Comparison of ENCODE assay signal across 8 mouse cellular contexts in genomic region chr14:55091209-55091865, GRCm38 (mm10). TPM values are rescaled to one million over a fixed set of nuclear protein-coding genes. Genes with fewer than 3 reads are reported as not detected.
DNase-seq lines count a peak whose midpoint lies in the region; ATAC-seq and TF ChIP-seq lines count a peak whose summit lies in the region.

No protein-coding gene starts in this region.

- WGBS in heart, embryonic 15.5 days, result 6% methylated on average over 34 of the region's 34 CpGs
- 4% methylated on average over 34 of the region's 34 CpGs for WGBS in hindbrain, embryonic 14.5 days
- WGBS in midbrain, embryonic 11.5 days, result 4% methylated on average over 34 of the region's 34 CpGs

- H3K4me3 ChIP-seq in heart, embryonic 15.5 days, result peak overlapping the region; percentile 72
- peak overlapping the region; percentile 94 for H3K4me3 ChIP-seq in E14TG2a.4 (replicated peaks; ENCODE audit: low read length)
- H3K4me3 ChIP-seq in hindbrain, embryonic 14.5 days (replicated peaks; ENCODE audit: low read length), result peak overlapping the region; percentile 57
- peak overlapping the region; percentile 69 for H3K4me3 ChIP-seq in midbrain, embryonic 11.5 days (ENCODE audit: low read depth, low read length)

- no peak for ATAC-seq in heart, embryonic 15.5 days (replicated peaks; ENCODE audit: insufficient number of reproducible peaks, insufficient read depth, low FRiP score, low read depth)
- peak; percentile 19; the same call in 1 of the 2 replicates for ATAC-seq in hindbrain, embryonic 14.5 days (ENCODE audit: low FRiP score)
- ATAC-seq in midbrain, embryonic 11.5 days (ENCODE audit: low FRiP score), result peak; percentile 12; the same call in 1 of the 2 replicates
- no peak for ATAC-seq in megakaryocyte-erythroid progenitor cell, adult 5-6 weeks (replicated peaks; ENCODE audit: low FRiP score, low TSS enrichment, poor library complexity, severe bottlenecking)

- H3K36me3 ChIP-seq in heart, embryonic 15.5 days, result no peaks in the 10 kb centered on the region
- H3K36me3 ChIP-seq in E14TG2a.4 (ENCODE audit: insufficient read depth, low read length), result peaks cover 14% of the 10 kb centered on the region; the same call in 1 of the 2 replicates
- no peaks in the 10 kb centered on the region for H3K36me3 ChIP-seq in hindbrain, embryonic 14.5 days (replicated peaks; ENCODE audit: control insufficient read depth, insufficient read depth)
- no peaks in the 10 kb centered on the region for H3K36me3 ChIP-seq in midbrain, embryonic 11.5 days (ENCODE audit: control insufficient read depth, insufficient read depth, low read length)

- H3K4me2 ChIP-seq in heart, embryonic 15.5 days, result peak overlapping the region; percentile 73
- H3K4me2 ChIP-seq in hindbrain, embryonic 14.5 days (replicated peaks), result peak overlapping the region; percentile 87
- H3K4me2 ChIP-seq in midbrain, embryonic 11.5 days, result peak overlapping the region; percentile 80

- H3K27ac ChIP-seq in heart, embryonic 15.5 days, result peak overlapping the region; percentile 54
- H3K27ac ChIP-seq in hindbrain, embryonic 14.5 days, result peak overlapping the region; percentile 93
- H3K27ac ChIP-seq in midbrain, embryonic 11.5 days (ENCODE audit: low read depth, low read length), result peak overlapping the region; percentile 85

- H3K4me1 ChIP-seq in heart, embryonic 15.5 days (replicated peaks), result peaks cover 43% of the 10 kb centered on the region
- peaks cover 87% of the 10 kb centered on the region for H3K4me1 ChIP-seq in E14TG2a.4 (replicated peaks; ENCODE audit: low read depth, low read length)
- H3K4me1 ChIP-seq in hindbrain, embryonic 14.5 days (replicated peaks; ENCODE audit: control insufficient read depth, insufficient read depth, low read length), result peaks cover 50% of the 10 kb centered on the region
- peaks cover 25% of the 10 kb centered on the region for H3K4me1 ChIP-seq in midbrain, embryonic 11.5 days (ENCODE audit: control insufficient read depth, insufficient read depth, low read length)

- H3K9me3 ChIP-seq in heart, embryonic 15.5 days (replicated peaks), result no peaks in the 10 kb centered on the region
- H3K9me3 ChIP-seq in E14TG2a.4 (ENCODE audit: low read length), result no peaks in the 10 kb centered on the region
- no peaks in the 10 kb centered on the region for H3K9me3 ChIP-seq in hindbrain, embryonic 14.5 days (ENCODE audit: control insufficient read depth, low read length)
- H3K9me3 ChIP-seq in midbrain, embryonic 11.5 days (ENCODE audit: control insufficient read depth, low read length), result no peaks in the 10 kb centered on the region

- peak overlapping the region; percentile 56 for H3K9ac ChIP-seq in heart, embryonic 15.5 days
- peak overlapping the region; percentile 85 for H3K9ac ChIP-seq in hindbrain, embryonic 14.5 days
- H3K9ac ChIP-seq in midbrain, embryonic 11.5 days (ENCODE audit: low read length), result peak overlapping the region; percentile 89

- TF ChIP-seq CTCF in E14TG2a.4 (conservative IDR thresholded peaks at IDR 0.05; ENCODE audit: low read length), result no peak

- no peaks in the 10 kb centered on the region for H3K27me3 ChIP-seq in heart, embryonic 15.5 days
- no peaks in the 10 kb centered on the region for H3K27me3 ChIP-seq in E14TG2a.4 (ENCODE audit: insufficient read depth, low read length)
- H3K27me3 ChIP-seq in hindbrain, embryonic 14.5 days (ENCODE audit: control insufficient read depth, insufficient read depth, low read length), result no peaks in the 10 kb centered on the region
- H3K27me3 ChIP-seq in midbrain, embryonic 11.5 days (ENCODE audit: control insufficient read depth, insufficient read depth, low read length), result no peaks in the 10 kb centered on the region

- DNase-seq in heart, adult 8-10 months (ENCODE audit: low spot score), result no peak
- DNase-seq in cerebellum, postnatal 10 days, result peak; percentile 75 to 77
- DNase-seq in hindbrain, embryonic 14.5 days (ENCODE audit: low spot score), result no peak
- DNase-seq in midbrain, embryonic 11.5 days (ENCODE audit: low spot score, missing footprints), result peak; percentile 95
- DNase-seq in gastrocnemius, adult 8-10 months (ENCODE audit: low spot score in 2 of 2), result no peak

RNA-seq across cellular contexts. Expression of gene Zfhx2, which starts 0.8 kb away (rescaled TPM):
- 2.6 and 3.6 TPM in 2 replicates for polyA plus RNA-seq in heart, embryonic 15.5 days (2015; fragmentation: Nextera tagmentation; extraction: Ambion mirVana)
- 1 to 10 TPM; 4.8 to 5.6 (median 4.9) TPM for total RNA-seq in heart, adult 8-10 months (2022)
- 17.8 and 21.5 TPM in 2 replicates for polyA plus RNA-seq in hindbrain, embryonic 14.5 days (2014; fragmentation: Nextera tagmentation; extraction: Ambion mirVana)
- polyA plus RNA-seq in midbrain, embryonic 11.5 days (2014; fragmentation: Nextera tagmentation; extraction: Ambion mirVana), result 11.3 and 11.5 TPM in 2 replicates
- total RNA-seq in gastrocnemius, adult 8-10 months (2022), result 1 to 10 TPM; 4.9 to 6.2 (median 5.6) TPM
- total RNA-seq in megakaryocyte-erythroid progenitor cell, adult 5-6 weeks (2014; fragmentation: Nextera tagmentation), result 5.6 and 7.8 TPM in 2 replicates
- total RNA-seq in megakaryocyte-erythroid progenitor cell, adult 5-6 weeks (2017), result 0.19 and 1.4 TPM in 2 replicates

RNA-seq across cellular contexts. Expression of gene Thtpa, which starts 3.2 kb away (rescaled TPM):
- polyA plus RNA-seq in heart, embryonic 15.5 days (2015; fragmentation: Nextera tagmentation; extraction: Ambion mirVana), result 13.2 and 15.6 TPM in 2 replicates
- 10 to 100 TPM; 11.5 to 17.0 (median 14.0) TPM for total RNA-seq in heart, adult 8-10 months (2022)
- 30.4 and 30.7 TPM in 2 replicates for polyA plus RNA-seq in hindbrain, embryonic 14.5 days (2014; fragmentation: Nextera tagmentation; extraction: Ambion mirVana)
- 22.0 and 22.7 TPM in 2 replicates for polyA plus RNA-seq in midbrain, embryonic 11.5 days (2014; fragmentation: Nextera tagmentation; extraction: Ambion mirVana)
- 10 to 100 TPM; 13.4 to 15.6 (median 14.9) TPM for total RNA-seq in gastrocnemius, adult 8-10 months (2022)
- 9.2 and 10.4 TPM in 2 replicates for total RNA-seq in megakaryocyte-erythroid progenitor cell, adult 5-6 weeks (2014; fragmentation: Nextera tagmentation)
- total RNA-seq in megakaryocyte-erythroid progenitor cell, adult 5-6 weeks (2017), result 5.1 and 6.4 TPM in 2 replicates

RNA-seq across cellular contexts. Expression of gene Ap1g2, which starts 15.1 kb away (rescaled TPM):
- polyA plus RNA-seq in heart, embryonic 15.5 days (2015; fragmentation: Nextera tagmentation; extraction: Ambion mirVana), result 8.5 and 12.6 TPM in 2 replicates
- total RNA-seq in heart, adult 8-10 months (2022), result 1 to 10 TPM; 2.7 to 4.5 (median 4.1) TPM
- 6.3 and 8.6 TPM in 2 replicates for polyA plus RNA-seq in hindbrain, embryonic 14.5 days (2014; fragmentation: Nextera tagmentation; extraction: Ambion mirVana)
- polyA plus RNA-seq in midbrain, embryonic 11.5 days (2014; fragmentation: Nextera tagmentation; extraction: Ambion mirVana), result 9.5 and 10.1 TPM in 2 replicates
- 1 to 10 TPM; 2.2 to 3.9 (median 3.6) TPM for total RNA-seq in gastrocnemius, adult 8-10 months (2022)
- total RNA-seq in megakaryocyte-erythroid progenitor cell, adult 5-6 weeks (2014; fragmentation: Nextera tagmentation), result 66.7 and 109 TPM in 2 replicates
- total RNA-seq in megakaryocyte-erythroid progenitor cell, adult 5-6 weeks (2017), result 13.3 and 27.0 TPM in 2 replicates

RNA-seq across cellular contexts. Expression of gene Jph4, which starts 25.4 kb away (rescaled TPM):
- 0.24 and 0.55 TPM in 2 replicates for polyA plus RNA-seq in heart, embryonic 15.5 days (2015; fragmentation: Nextera tagmentation; extraction: Ambion mirVana)
- total RNA-seq in heart, adult 8-10 months (2022), result under 1 TPM in 3 of 4 experiments, not detected in 1; 0.09 to 0.17 (median 0.09) TPM
- 35.4 and 42.7 TPM in 2 replicates for polyA plus RNA-seq in hindbrain, embryonic 14.5 days (2014; fragmentation: Nextera tagmentation; extraction: Ambion mirVana)
- polyA plus RNA-seq in midbrain, embryonic 11.5 days (2014; fragmentation: Nextera tagmentation; extraction: Ambion mirVana), result 2.2 and 2.8 TPM in 2 replicates
- total RNA-seq in gastrocnemius, adult 8-10 months (2022), result under 1 TPM in 2 of 4 experiments, not detected in 2; 0.08 to 0.19 TPM
- not detected in 2 replicates for total RNA-seq in megakaryocyte-erythroid progenitor cell, adult 5-6 weeks (2014; fragmentation: Nextera tagmentation)
- 0.05 TPM in 1 of 2 replicates, not detected in the other for total RNA-seq in megakaryocyte-erythroid progenitor cell, adult 5-6 weeks (2017)

Comparison
In these comparisons a context has a peak if more than half of its experiments do, and no peak if none do; other contexts are left out.
1. ATAC-seq: peak in hindbrain, embryonic 14.5 days (single experiment) and midbrain, embryonic 11.5 days (single experiment); none in heart, embryonic 15.5 days (single experiment) and megakaryocyte-erythroid progenitor cell, adult 5-6 weeks (single experiment).
2. DNase-seq: peak in cerebellum, postnatal 10 days (2 of 2) and midbrain, embryonic 11.5 days (single experiment); none in heart, adult 8-10 months (single experiment), hindbrain, embryonic 14.5 days (single experiment) and gastrocnemius, adult 8-10 months (0 of 2).
3. Peak in every context shown above with its lines, with median percentiles within 50 percentile points of each other: H3K27ac ChIP-seq, H3K4me2 ChIP-seq, H3K4me3 ChIP-seq and H3K9ac ChIP-seq.